Comparison of ENCODE assay signal across 23 mouse cellular contexts in the genomic region with DNA sequence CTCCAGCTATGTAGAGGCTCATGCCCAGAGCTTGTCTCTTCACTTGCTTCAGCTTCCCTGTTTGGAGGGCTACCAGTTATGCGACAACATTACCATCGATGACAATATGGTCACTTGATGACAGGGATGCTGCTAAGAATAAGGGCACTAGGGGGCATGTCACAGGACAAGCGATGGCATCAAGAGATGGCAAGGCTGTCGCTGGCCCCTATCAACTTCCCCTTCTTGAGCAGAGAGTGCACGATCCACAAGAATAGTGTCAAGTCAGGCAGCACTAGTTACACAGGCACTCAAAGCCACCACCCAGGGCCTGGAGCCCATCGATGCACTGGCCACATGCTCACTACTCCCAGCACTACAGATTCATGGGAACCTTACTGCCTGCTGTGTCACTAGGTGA.
"Had no signal": no experiment of that assay in that cellular context is flagged by ENCODE, and none has a peak within 500 bp of the region (broad histone marks: within the 10 kb centered on the region; RNA-seq: fewer than 3 reads in every experiment).

No protein-coding gene starts in this region.

- H3K9me3 ChIP-seq: heart, embryonic 10.5 days; heart, embryonic 12.5 days; hindbrain, embryonic 10.5 days; hindbrain, embryonic 12.5 days; intestine, embryonic 15.5 days; limb, embryonic 10.5 days; liver, embryonic 12.5 days had no signal

- H3K4me2 ChIP-seq: heart, embryonic 12.5 days; hindbrain, embryonic 12.5 days; hindbrain, embryonic 14.5 days; intestine, embryonic 15.5 days; limb, embryonic 12.5 days; liver, embryonic 12.5 days had no signal

- H3K9ac ChIP-seq: heart, embryonic 12.5 days; hindbrain, embryonic 12.5 days; hindbrain, embryonic 14.5 days; intestine, embryonic 15.5 days; limb, embryonic 12.5 days; liver, embryonic 12.5 days had no signal

- H3K27ac ChIP-seq: heart, embryonic 10.5 days; hindbrain, embryonic 10.5 days; hindbrain, embryonic 12.5 days; hindbrain, embryonic 14.5 days; intestine, embryonic 15.5 days; layer of hippocampus, adult 2 months; left cerebral cortex, adult 2 months; limb, embryonic 10.5 days; limb, embryonic 12.5 days; liver, embryonic 12.5 days had no signal

- ATAC-seq: hindbrain, embryonic 16.5 days; intestine, embryonic 15.5 days; intestine, postnatal 0 days; liver, embryonic 12.5 days had no signal

- H3K36me3 ChIP-seq: heart, embryonic 10.5 days; heart, embryonic 12.5 days; hindbrain, embryonic 10.5 days; hindbrain, embryonic 12.5 days; intestine, embryonic 15.5 days; limb, embryonic 10.5 days; limb, embryonic 12.5 days; liver, embryonic 12.5 days had no signal

- H3K4me3 ChIP-seq: heart, embryonic 10.5 days; heart, embryonic 12.5 days; hindbrain, embryonic 10.5 days; hindbrain, embryonic 12.5 days; intestine, embryonic 15.5 days; layer of hippocampus, adult 2 months; left cerebral cortex, adult 2 months; limb, embryonic 10.5 days; limb, embryonic 12.5 days; liver, embryonic 12.5 days had no signal

- DNase-seq: gastrocnemius, postnatal 14 days; gastrocnemius, postnatal 36 days; heart, adult 18-20 months; heart, postnatal 10 days; heart, postnatal 4 days; kidney, adult 18-20 months; kidney, adult 8-10 months; kidney, postnatal 10 days; kidney, postnatal 25 days; kidney, postnatal 4 days had no signal

- H3K27me3 ChIP-seq: intestine, embryonic 15.5 days had no signal
